Comparison of ENCODE assay signal across 19 mouse cellular contexts in the genomic region with DNA sequence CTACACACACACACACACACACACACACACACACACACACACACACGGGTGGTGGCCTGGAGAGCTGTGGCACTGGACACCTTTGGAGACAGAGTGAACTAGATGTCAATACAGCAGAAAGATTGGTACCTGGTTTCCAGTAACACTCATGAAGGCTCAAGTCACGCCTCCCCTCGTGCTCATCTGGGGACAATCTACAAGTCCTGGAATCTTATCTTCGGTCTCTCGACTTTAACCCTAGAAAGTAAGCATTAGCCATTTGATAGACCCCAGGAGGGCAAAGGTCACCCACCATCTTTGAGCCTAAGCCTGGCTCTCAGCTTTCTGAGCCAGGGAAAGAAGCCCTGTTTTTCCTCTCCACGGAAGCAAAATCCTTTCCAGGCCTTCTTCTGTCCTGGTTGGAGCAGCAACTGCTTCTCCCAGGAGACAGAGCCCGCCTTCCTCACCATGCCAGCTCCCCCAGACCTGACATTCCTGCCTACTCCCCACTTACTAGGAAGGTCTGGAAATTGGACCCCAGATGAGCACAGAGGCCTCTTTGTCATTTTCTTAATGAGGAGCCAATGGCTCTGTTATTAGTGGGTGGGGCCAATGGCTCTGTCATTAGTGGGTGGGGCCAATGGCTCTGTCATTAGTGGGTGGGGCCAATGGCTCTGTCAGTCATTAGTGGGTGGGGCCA. TPM values are rescaled to one million over a fixed set of nuclear protein-coding genes. Genes with fewer than 3 reads are reported as not detected.
"Had no signal": no experiment of that assay in that cellular context is flagged by ENCODE, and none has a peak within 500 bp of the region (broad histone marks: within the 10 kb centered on the region; RNA-seq: fewer than 3 reads in every experiment).

No protein-coding gene starts in this region.

- H3K36me3 ChIP-seq: kidney, embryonic 15.5 days; liver, embryonic 13.5 days; stomach, embryonic 15.5 days had no signal

- H3K4me3 ChIP-seq: kidney, embryonic 15.5 days; left cerebral cortex, adult 2 months; liver, embryonic 13.5 days; stomach, embryonic 15.5 days had no signal

- H3K9ac ChIP-seq: kidney, embryonic 15.5 days; liver, embryonic 13.5 days; stomach, embryonic 15.5 days had no signal

- H3K4me2 ChIP-seq: kidney, embryonic 15.5 days; liver, embryonic 13.5 days; midbrain, embryonic 11.5 days; stomach, embryonic 15.5 days had no signal

- H3K9me3 ChIP-seq: kidney, embryonic 15.5 days; liver, embryonic 13.5 days; stomach, embryonic 15.5 days had no signal

- DNase-seq: kidney, adult 8-10 months; kidney, postnatal 10 days; kidney, postnatal 36 days; layer of hippocampus, postnatal 36 days; liver, embryonic 13.5 days; lung, adult 2 months; lung, postnatal 14 days; lung, postnatal 4 days; midbrain, embryonic 14.5 days; thymus, adult 2 months; thymus, postnatal 14 days; thymus, postnatal 4 days had no signal

- H3K27ac ChIP-seq: kidney, embryonic 15.5 days; left cerebral cortex, adult 2 months; liver, embryonic 13.5 days; stomach, embryonic 15.5 days had no signal

RNA-seq across cellular contexts. Expression of gene Bhlha9, which starts 10.3 kb away (rescaled TPM):
- polyA plus RNA-seq: liver, adult 2 months; liver, embryonic 13.5 days; liver, embryonic 16.5 days; lung, adult 2 months; midbrain, embryonic 11.5 days; neural tube, embryonic 11.5 days; thymus, adult 2 months had no signal

RNA-seq across cellular contexts. Expression of gene Trarg1, which starts 17.7 kb away (rescaled TPM):
- polyA plus RNA-seq: liver, embryonic 13.5 days; liver, embryonic 16.5 days had no signal
